Mouse (Mus musculus): ENCODE data around the gene Narf. TPM values are rescaled to one million over a fixed set of nuclear protein-coding genes. Genes with fewer than 3 reads are reported as not detected.

Gene Narf
- polyA plus RNA-seq (2015; fragmentation: Nextera tagmentation; extraction: Ambion mirVana): 70.9 and 76.0 TPM in 2 replicates

DNA sequence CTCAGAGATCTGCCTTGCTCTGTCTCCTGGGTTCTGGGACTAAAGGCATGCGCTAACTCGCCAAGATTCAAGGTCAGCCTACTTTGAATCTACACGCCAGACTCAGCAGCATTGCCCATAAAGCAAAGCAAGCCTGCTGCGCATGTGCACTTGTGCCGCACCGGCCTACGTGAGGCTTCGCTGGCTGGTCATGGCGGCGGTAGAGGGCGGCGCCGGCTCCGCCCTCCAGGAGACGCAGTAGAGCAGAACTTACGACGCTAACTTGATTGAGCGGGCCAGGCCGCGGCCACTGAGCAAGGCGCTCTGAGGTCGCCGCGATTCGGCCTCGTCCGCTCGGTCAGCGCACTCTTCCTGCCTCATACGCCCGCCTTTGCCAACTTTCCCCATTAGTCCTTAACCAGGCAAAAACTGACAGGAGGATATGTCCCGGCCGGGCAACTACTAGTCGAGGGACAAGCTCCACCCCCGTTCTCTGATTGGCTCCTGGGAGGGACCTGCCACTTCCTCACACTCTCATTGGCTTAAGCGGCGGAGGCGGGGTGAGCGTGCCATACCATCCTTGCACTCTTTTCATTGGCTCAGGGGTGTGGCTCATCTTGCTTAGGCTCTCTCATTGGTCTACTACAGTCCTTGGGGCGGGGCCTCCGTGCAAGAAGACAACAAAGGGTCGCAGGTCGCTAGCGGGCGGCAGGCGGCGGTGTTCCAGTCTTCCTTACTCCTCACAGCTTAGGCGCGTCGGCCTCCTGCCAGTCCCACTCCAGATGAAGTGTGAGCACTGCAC, at the start of gene Narf:
Narf (plus strand) TSS at position 690 of the 781 bp plus-strand sequence.
- Histone ChIP-seq H3K9ac (replicated peaks; ENCODE audit: low read length) (peak within 1 kb of the TSS; percentile 90), H3K9me3 (ENCODE audit: low read length) (no peaks in the 10 kb centered on the region), H3K27me3 (ENCODE audit: insufficient read depth, low read length) (no peaks in the 10 kb centered on the region), H3K4me2 (replicated peaks; ENCODE audit: low read depth, low read length) (peak within 1 kb of the TSS; percentile 61), H3K27ac (ENCODE audit: low read length) (peak within 1 kb of the TSS; percentile 99), H3K4me3 (ENCODE audit: low read length) (peak within 1 kb of the TSS; percentile 84), H3K36me3 (ENCODE audit: insufficient read depth, low read length) (peaks cover 17% of the 10 kb centered on the region; the same call in 1 of the 2 replicates), H3K4me1 (ENCODE audit: insufficient read depth, low read length) (peaks cover 21% of the 10 kb centered on the region)
- under 1% methylated on average over 50 of the region's 50 CpGs for WGBS
- ATAC-seq (ENCODE audit: low FRiP score, low TSS enrichment): peak; percentile 100

- Histone ChIP-seq H3K27me3 (ENCODE audit: insufficient read depth, low read length) (no peaks in the 10 kb centered on the region), H3K9ac (replicated peaks; ENCODE audit: low read length) (no peak overlapping the region), H3K36me3 (ENCODE audit: insufficient read depth, low read length) (0 out of 2 replicates have a peak, but pooled peaks cover 4% of the 10 kb centered on the region), H3K4me1 (ENCODE audit: insufficient read depth, low read length) (no peaks in the 10 kb centered on the region), H3K4me2 (replicated peaks; ENCODE audit: low read depth, low read length) (no peak overlapping the region), H3K27ac (ENCODE audit: low read length) (no peak overlapping the region), H3K9me3 (ENCODE audit: low read length) (no peaks in the 10 kb centered on the region), H3K4me3 (ENCODE audit: low read length) (no peak overlapping the region)
- no peak for ATAC-seq (ENCODE audit: low FRiP score, low TSS enrichment)
- 90% methylated on average over 3 of the region's 3 CpGs for WGBS
Measured at GRCm38 (mm10) chr11:121189681-121190080, 47.4 kb upstream of the Narf start.

GRCm38 (mm10) chr11:121192742-121193141, 44.3 kb upstream of the Narf start:
- 47% methylated on average over 2 of the region's 2 CpGs for WGBS
- no peaks in the 10 kb centered on the region for H3K4me1 ChIP-seq (ENCODE audit: insufficient read depth, low read length)
- no peak overlapping the region for H3K4me2 ChIP-seq (replicated peaks; ENCODE audit: low read depth, low read length)
- peaks cover 4% of the 10 kb centered on the region; the same call in 1 of the 2 replicates for H3K36me3 ChIP-seq (ENCODE audit: insufficient read depth, low read length)
- no peak overlapping the region for H3K9ac ChIP-seq (replicated peaks; ENCODE audit: low read length)
- ATAC-seq (ENCODE audit: low FRiP score, low TSS enrichment): no peak
- no peaks in the 10 kb centered on the region for H3K9me3 ChIP-seq (ENCODE audit: low read length)
- no peaks in the 10 kb centered on the region for H3K27me3 ChIP-seq (ENCODE audit: insufficient read depth, low read length)
- no peak overlapping the region for H3K27ac ChIP-seq (ENCODE audit: low read length)
- H3K4me3 ChIP-seq (ENCODE audit: low read length): no peak overlapping the region

DNA sequence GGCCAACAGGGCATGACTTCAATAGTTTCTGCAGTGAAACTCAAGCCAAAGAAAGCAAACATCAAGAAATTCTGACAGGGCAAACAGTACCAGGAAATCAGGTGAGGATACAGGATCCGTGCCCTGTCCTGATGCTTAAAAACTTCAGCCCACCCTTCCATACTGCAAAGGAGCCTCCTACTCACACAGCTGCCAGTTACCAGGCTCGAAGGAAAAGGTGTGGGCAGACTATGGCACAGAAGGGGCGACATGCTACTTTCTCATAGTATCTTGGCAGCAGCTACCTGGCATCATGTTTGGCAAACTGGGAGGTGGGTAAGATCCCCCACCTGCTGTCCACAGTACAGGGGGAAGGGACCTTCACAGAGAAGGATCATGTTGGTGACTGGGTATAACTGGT, 43.6 kb upstream of the Narf start:
- Histone ChIP-seq H3K36me3 (ENCODE audit: insufficient read depth, low read length) (peaks cover 4% of the 10 kb centered on the region; the same call in 1 of the 2 replicates), H3K27me3 (ENCODE audit: insufficient read depth, low read length) (no peaks in the 10 kb centered on the region), H3K27ac (ENCODE audit: low read length) (no peak overlapping the region), H3K4me1 (ENCODE audit: insufficient read depth, low read length) (no peaks in the 10 kb centered on the region), H3K9ac (replicated peaks; ENCODE audit: low read length) (no peak overlapping the region), H3K9me3 (ENCODE audit: low read length) (no peaks in the 10 kb centered on the region), H3K4me3 (ENCODE audit: low read length) (no peak overlapping the region), H3K4me2 (replicated peaks; ENCODE audit: low read depth, low read length) (no peak overlapping the region)
- WGBS: 38% methylated on average over 3 of the region's 3 CpGs
- no peak for ATAC-seq (ENCODE audit: low FRiP score, low TSS enrichment)

- Histone ChIP-seq H3K4me1 (ENCODE audit: insufficient read depth, low read length) (peaks cover 4% of the 10 kb centered on the region; the same call in 1 of the 2 replicates), H3K9me3 (ENCODE audit: low read length) (no peaks in the 10 kb centered on the region), H3K27ac (ENCODE audit: low read length) (no peak overlapping the region), H3K4me3 (ENCODE audit: low read length) (no peak overlapping the region), H3K36me3 (ENCODE audit: insufficient read depth, low read length) (no peaks in the 10 kb centered on the region; the same call in 1 of the 2 replicates), H3K4me2 (replicated peaks; ENCODE audit: low read depth, low read length) (no peak overlapping the region), H3K27me3 (ENCODE audit: insufficient read depth, low read length) (no peaks in the 10 kb centered on the region), H3K9ac (replicated peaks; ENCODE audit: low read length) (no peak overlapping the region)
- WGBS: 16% methylated on average over 2 of the region's 2 CpGs
- no peak for ATAC-seq (ENCODE audit: low FRiP score, low TSS enrichment)
Measured at GRCm38 (mm10) chr11:121198622-121199021, 38.4 kb upstream of the Narf start.

GRCm38 (mm10) chr11:121199851-121200250, 37.2 kb upstream of the Narf start:
- no peak for ATAC-seq (ENCODE audit: low FRiP score, low TSS enrichment)
- no peak overlapping the region for H3K9ac ChIP-seq (replicated peaks; ENCODE audit: low read length)
- H3K27ac ChIP-seq (ENCODE audit: low read length): no peak overlapping the region
- 83% methylated on average over 4 of the region's 4 CpGs for WGBS
- H3K9me3 ChIP-seq (ENCODE audit: low read length): no peaks in the 10 kb centered on the region
- H3K4me2 ChIP-seq (replicated peaks; ENCODE audit: low read depth, low read length): no peak overlapping the region
- peaks cover 7% of the 10 kb centered on the region; the same call in 1 of the 2 replicates for H3K4me1 ChIP-seq (ENCODE audit: insufficient read depth, low read length)
- H3K4me3 ChIP-seq (ENCODE audit: low read length): no peak overlapping the region
- H3K27me3 ChIP-seq (ENCODE audit: insufficient read depth, low read length): no peaks in the 10 kb centered on the region
- H3K36me3 ChIP-seq (ENCODE audit: insufficient read depth, low read length): no peaks in the 10 kb centered on the region; the same call in 1 of the 2 replicates

DNA sequence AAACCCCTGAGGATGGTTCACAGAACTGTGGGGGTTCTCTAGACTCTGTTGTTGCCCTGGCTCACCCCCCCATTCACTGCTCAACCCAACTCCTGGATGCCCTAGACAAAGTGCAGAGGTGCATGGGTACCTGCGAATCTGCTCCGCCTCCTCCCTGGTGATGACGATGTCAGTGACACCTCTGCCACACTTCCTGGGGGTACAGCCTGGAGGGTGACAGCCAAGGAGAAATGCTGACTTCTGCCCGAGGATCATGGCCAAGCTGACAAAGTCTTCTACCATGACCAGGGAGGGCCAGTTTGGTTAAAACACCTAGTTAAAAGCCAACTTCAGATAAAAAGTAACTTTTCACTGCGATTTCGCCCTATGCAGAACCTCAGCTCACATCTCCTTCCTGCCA, 36.3 kb upstream of the Narf start:
- Histone ChIP-seq H3K4me3 (ENCODE audit: low read length) (no peak overlapping the region), H3K9ac (replicated peaks; ENCODE audit: low read length) (no peak overlapping the region), H3K9me3 (ENCODE audit: low read length) (no peaks in the 10 kb centered on the region), H3K36me3 (ENCODE audit: insufficient read depth, low read length) (no peaks in the 10 kb centered on the region; the same call in 1 of the 2 replicates), H3K4me2 (replicated peaks; ENCODE audit: low read depth, low read length) (no peak overlapping the region), H3K4me1 (ENCODE audit: insufficient read depth, low read length) (peaks cover 7% of the 10 kb centered on the region; the same call in 1 of the 2 replicates), H3K27ac (ENCODE audit: low read length) (no peak overlapping the region), H3K27me3 (ENCODE audit: insufficient read depth, low read length) (no peaks in the 10 kb centered on the region)
- WGBS: 89% methylated on average over 6 of the region's 6 CpGs
- ATAC-seq (ENCODE audit: low FRiP score, low TSS enrichment): no peak

GRCm38 (mm10) chr11:121201436-121202198, 35.4 kb upstream of the Narf start:
- Histone ChIP-seq H3K9ac (replicated peaks; ENCODE audit: low read length) (no peak overlapping the region), H3K36me3 (ENCODE audit: insufficient read depth, low read length) (no peaks in the 10 kb centered on the region), H3K27ac (ENCODE audit: low read length) (no peak overlapping the region), H3K4me3 (ENCODE audit: low read length) (no peak overlapping the region), H3K4me1 (ENCODE audit: insufficient read depth, low read length) (peaks cover 7% of the 10 kb centered on the region; the same call in 1 of the 2 replicates), H3K27me3 (ENCODE audit: insufficient read depth, low read length) (no peaks in the 10 kb centered on the region), H3K4me2 (replicated peaks; ENCODE audit: low read depth, low read length) (no peak overlapping the region), H3K9me3 (ENCODE audit: low read length) (no peaks in the 10 kb centered on the region)
- 47% methylated on average over 11 of the region's 11 CpGs for WGBS
- no peak for ATAC-seq (ENCODE audit: low FRiP score, low TSS enrichment)

DNA sequence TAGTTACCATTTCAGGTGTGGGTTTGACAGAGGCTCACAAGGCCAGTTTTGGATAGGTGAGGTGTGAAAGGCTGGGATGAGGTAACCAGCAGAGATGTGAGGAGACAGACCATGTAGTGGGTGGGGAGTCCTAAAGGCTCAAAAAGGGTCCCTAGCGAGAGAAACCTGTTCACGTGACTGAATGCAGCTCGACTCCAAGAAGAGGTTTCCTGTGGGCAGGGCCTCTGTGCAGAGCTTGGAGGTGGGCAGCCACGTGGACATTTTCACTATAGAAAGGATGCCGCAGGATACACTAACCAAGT, 33.2 kb upstream of the Narf start:
- Histone ChIP-seq H3K27ac (ENCODE audit: low read length) (no peak overlapping the region), H3K9ac (replicated peaks; ENCODE audit: low read length) (peak overlapping the region; percentile 23; the same call in 1 of the 2 replicates)

More for the DNA sequence above, 33.2 kb upstream of the Narf start:
- Histone ChIP-seq H3K27me3 (ENCODE audit: insufficient read depth, low read length) (no peaks in the 10 kb centered on the region), H3K9me3 (ENCODE audit: low read length) (no peaks in the 10 kb centered on the region), H3K4me2 (replicated peaks; ENCODE audit: low read depth, low read length) (peak overlapping the region; percentile 86), H3K4me3 (ENCODE audit: low read length) (peak overlapping the region; percentile 86), H3K36me3 (ENCODE audit: insufficient read depth, low read length) (peaks cover 7% of the 10 kb centered on the region; the same call in 1 of the 2 replicates), H3K4me1 (ENCODE audit: insufficient read depth, low read length) (peaks cover 7% of the 10 kb centered on the region; the same call in 1 of the 2 replicates)
- WGBS: 0% methylated on average over 5 of the region's 5 CpGs
- no peak for ATAC-seq (ENCODE audit: low FRiP score, low TSS enrichment)
